20 mouse cellular contexts compared by ENCODE assay signal in the genomic region with DNA sequence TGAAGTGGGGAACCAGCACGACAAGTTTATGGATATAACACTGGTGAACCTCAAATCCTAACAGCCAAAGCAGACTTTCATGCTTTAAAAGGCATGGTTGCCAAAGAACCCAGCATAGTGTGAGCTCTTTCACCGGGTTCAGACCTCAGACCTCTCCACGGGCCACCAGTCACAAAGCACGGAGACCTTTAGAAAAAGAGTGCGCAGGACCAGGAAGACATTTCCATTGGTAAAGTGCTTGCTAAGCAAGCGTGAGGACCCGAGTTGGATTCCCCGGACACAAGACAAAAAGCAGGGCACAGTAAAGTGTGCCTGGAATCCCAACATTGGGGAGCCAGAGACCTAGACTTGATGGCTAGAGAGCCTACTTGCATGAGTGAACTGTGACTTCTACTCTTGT.
DNase-seq lines count a peak whose midpoint lies in the region; ATAC-seq lines count a peak whose summit lies in the region.
"Had no signal": no experiment of that assay in that cellular context is flagged by ENCODE, and none has a peak within 500 bp of the region (broad histone marks: within the 10 kb centered on the region; RNA-seq: fewer than 3 reads in every experiment).

No protein-coding gene starts in this region.

- no peak overlapping the region for H3K9ac ChIP-seq in kidney, embryonic 15.5 days
- H3K9ac ChIP-seq: hindbrain, embryonic 15.5 days had no signal

- no peak for ATAC-seq in kidney, embryonic 15.5 days (replicated peaks; ENCODE audit: low FRiP score)
- ATAC-seq: CD4-positive, CD25-positive, alpha-beta regulatory T cell, adult 4 months; forebrain, embryonic 14.5 days had no signal

- no peaks in the 10 kb centered on the region for H3K36me3 ChIP-seq in kidney, embryonic 15.5 days
- H3K36me3 ChIP-seq: hindbrain, embryonic 15.5 days had no signal

- no peaks in the 10 kb centered on the region for H3K27me3 ChIP-seq in kidney, embryonic 15.5 days
- H3K27me3 ChIP-seq: hindbrain, embryonic 15.5 days had no signal

- no peak overlapping the region for H3K4me2 ChIP-seq in kidney, embryonic 15.5 days
- H3K4me2 ChIP-seq: heart, embryonic 11.5 days; hindbrain, embryonic 15.5 days had no signal

- H3K4me3 ChIP-seq in kidney, embryonic 15.5 days (replicated peaks) = no peak overlapping the region
- H3K4me3 ChIP-seq: hindbrain, embryonic 15.5 days had no signal

- no peak overlapping the region for H3K27ac ChIP-seq in kidney, embryonic 15.5 days
- H3K27ac ChIP-seq: hindbrain, embryonic 15.5 days had no signal

- 85% methylated on average over 8 of the region's 8 CpGs for WGBS in kidney, embryonic 15.5 days

- intact Hi-C loops in heart, postnatal 36 days (cut with DNase I) = no loop called here

- H3K9me3 ChIP-seq in kidney, embryonic 15.5 days (replicated peaks) = no peaks in the 10 kb centered on the region
- H3K9me3 ChIP-seq: hindbrain, embryonic 15.5 days had no signal

- peaks cover 3% of the 10 kb centered on the region; the same call in 1 of the 2 replicates for H3K4me1 ChIP-seq in kidney, embryonic 15.5 days
- H3K4me1 ChIP-seq: hindbrain, embryonic 15.5 days had no signal

- DNase-seq in heart, adult 11 months = peak; percentile 74
- DNase-seq in heart, postnatal 36 days = no peak
- DNase-seq in kidney, adult 18-20 months = peak; percentile 35
- peak; percentile 27 for DNase-seq in kidney, postnatal 14 days
- DNase-seq in kidney, postnatal 4 days = no peak
- peak; percentile 53 to 54 for DNase-seq in kidney, postnatal 36 days
- DNase-seq in frontal cortex, adult 2 months (ENCODE audit: extremely low spot score in 1 of 2, low spot score in 1 of 2) = no peak
- DNase-seq: adrenal gland, adult 2 months; adrenal gland, postnatal 14 days; cerebellum, adult 11 months; cerebellum, adult 2 months; cerebellum, adult 9-11 months; cerebellum, postnatal 25 days; gastrocnemius, postnatal 10 days; gastrocnemius, postnatal 36 days had no signal

Comparison
In these comparisons a context has a peak if more than half of its experiments do, and no peak if none do; other contexts are left out.
1. DNase-seq: peak in heart, adult 11 months (single experiment), kidney, adult 18-20 months (single experiment), kidney, postnatal 14 days (single experiment) and kidney, postnatal 36 days (2 of 2); none in heart, postnatal 36 days (0 of 2), kidney, postnatal 4 days (0 of 2) and frontal cortex, adult 2 months (0 of 2).